Mouse (Mus musculus): ENCODE results near the gene Cpvl. TPM values are rescaled to one million over a fixed set of nuclear protein-coding genes. Genes with fewer than 3 reads are reported as not detected.
A peak's percentile ranks its signal among the peaks of the same experiment; 100 is the strongest.

Gene Cpvl
- polyA plus RNA-seq, 1 experiment from 2014 or later, result 0.34 TPM

GRCm38 (mm10) chr6:53901741-53902140 is 76.7 kb downstream of the Cpvl start:
- no peaks in the 10 kb centered on the region for H3K9me3 ChIP-seq (replicated peaks)
- H3K36me3 ChIP-seq, result no peaks in the 10 kb centered on the region
- H3K4me2 ChIP-seq, result no peak overlapping the region
- H3K9ac ChIP-seq, result no peak overlapping the region
- 82% methylated on average over 8 of the region's 8 CpGs for WGBS
- no peak overlapping the region for H3K4me3 ChIP-seq (replicated peaks)
- H3K4me1 ChIP-seq, result peaks cover 37% of the 10 kb centered on the region
- no peak for ATAC-seq (replicated peaks; ENCODE audit: low FRiP score)
- no peaks in the 10 kb centered on the region for H3K27me3 ChIP-seq
- H3K27ac ChIP-seq, result no peak overlapping the region

DNA sequence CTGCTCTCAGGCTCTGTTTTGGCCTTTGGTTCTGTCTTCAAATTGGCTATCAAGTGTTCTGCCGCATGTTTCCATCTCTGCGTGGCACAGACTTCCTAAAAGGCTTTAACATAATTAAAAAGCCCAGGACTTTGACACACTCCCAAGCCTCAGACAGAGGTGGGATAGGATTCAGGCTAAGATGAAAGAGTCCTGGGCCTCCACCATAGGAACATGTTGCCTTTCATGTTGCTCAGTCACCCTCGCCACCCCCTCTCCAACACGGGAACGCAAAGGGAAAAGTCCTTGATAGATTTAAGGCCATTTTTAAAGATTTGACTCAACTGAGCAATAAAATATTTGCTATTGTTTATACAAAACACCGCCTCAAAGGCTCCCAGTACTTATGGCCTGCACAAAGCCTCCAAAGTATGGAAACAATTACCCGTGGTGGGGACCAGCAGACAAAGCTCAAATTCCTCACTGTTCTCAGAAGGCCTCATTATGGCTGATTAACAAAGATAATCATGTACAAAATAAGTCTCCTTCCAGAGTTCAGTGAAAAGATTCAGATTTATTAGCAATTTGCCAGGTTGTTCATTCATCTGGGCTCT is 80.5 kb downstream of the Cpvl start:
- Histone ChIP-seq H3K4me3 (replicated peaks) (no peak overlapping the region), H3K4me1 (peaks cover 21% of the 10 kb centered on the region), H3K9ac (no peak overlapping the region), H3K9me3 (replicated peaks) (no peaks in the 10 kb centered on the region), H3K27ac (peak overlapping the region; percentile 75), H3K36me3 (no peaks in the 10 kb centered on the region), H3K4me2 (no peak overlapping the region), H3K27me3 (no peaks in the 10 kb centered on the region)
- 25% methylated on average over 7 of the region's 7 CpGs for WGBS
- ATAC-seq (replicated peaks; ENCODE audit: low FRiP score), result 0 out of 2 replicates have a peak, but pooled peaks have one; percentile 56

- H3K4me2 ChIP-seq, result no peak overlapping the region
- H3K9me3 ChIP-seq (replicated peaks), result no peaks in the 10 kb centered on the region
- no peak for ATAC-seq (replicated peaks; ENCODE audit: low FRiP score)
- peaks cover 21% of the 10 kb centered on the region for H3K4me1 ChIP-seq
- H3K9ac ChIP-seq, result no peak overlapping the region
- no peaks in the 10 kb centered on the region for H3K27me3 ChIP-seq
- H3K4me3 ChIP-seq (replicated peaks), result no peak overlapping the region
- WGBS, result 77% methylated on average over 6 of the region's 6 CpGs
- no peaks in the 10 kb centered on the region for H3K36me3 ChIP-seq
- H3K27ac ChIP-seq, result 0 out of 2 replicates have a peak overlapping the region, but pooled peaks have one; percentile 75
These were observed 81.3 kb downstream of the Cpvl start for GRCm38 (mm10) chr6:53897126-53897525.

- 51% methylated on average over 3 of the region's 3 CpGs for WGBS
- Histone ChIP-seq H3K27me3 (no peaks in the 10 kb centered on the region), H3K27ac (peak overlapping the region; percentile 24; the same call in 1 of the 2 replicates), H3K4me2 (no peak overlapping the region), H3K9ac (no peak overlapping the region), H3K4me1 (peaks cover 28% of the 10 kb centered on the region), H3K9me3 (replicated peaks) (no peaks in the 10 kb centered on the region), H3K36me3 (no peaks in the 10 kb centered on the region), H3K4me3 (replicated peaks) (no peak overlapping the region)
- ATAC-seq (replicated peaks; ENCODE audit: low FRiP score), result no peak
These were observed 84.7 kb downstream of the Cpvl start for GRCm38 (mm10) chr6:53893731-53894130.

GRCm38 (mm10) chr6:53891109-53891508 is 87.4 kb downstream of the Cpvl start:
- peaks cover 14% of the 10 kb centered on the region; the same call in 1 of the 2 replicates for H3K4me1 ChIP-seq
- 26% methylated on average over 3 of the region's 3 CpGs for WGBS
- 0 out of 2 replicates have a peak, but pooled peaks have one; percentile 29 for ATAC-seq (replicated peaks; ENCODE audit: low FRiP score)
- H3K9ac ChIP-seq, result no peak overlapping the region
- no peak overlapping the region for H3K4me2 ChIP-seq
- no peaks in the 10 kb centered on the region for H3K9me3 ChIP-seq (replicated peaks)
- no peaks in the 10 kb centered on the region for H3K27me3 ChIP-seq
- no peaks in the 10 kb centered on the region for H3K36me3 ChIP-seq
- H3K4me3 ChIP-seq (replicated peaks), result no peak overlapping the region
- peak overlapping the region; percentile 54; the same call in 1 of the 2 replicates for H3K27ac ChIP-seq

- no peak overlapping the region for H3K9ac ChIP-seq
- no peaks in the 10 kb centered on the region for H3K9me3 ChIP-seq (replicated peaks)
- 69% methylated on average over 4 of the region's 4 CpGs for WGBS
- H3K27ac ChIP-seq, result no peak overlapping the region
- ATAC-seq (replicated peaks; ENCODE audit: low FRiP score), result no peak
- no peak overlapping the region for H3K4me2 ChIP-seq
- H3K4me3 ChIP-seq (replicated peaks), result no peak overlapping the region
- no peaks in the 10 kb centered on the region for H3K27me3 ChIP-seq
- H3K4me1 ChIP-seq, result peaks cover 45% of the 10 kb centered on the region
- H3K36me3 ChIP-seq, result no peaks in the 10 kb centered on the region
These were observed 93.5 kb downstream of the Cpvl start for GRCm38 (mm10) chr6:53884931-53885330.

- Histone ChIP-seq H3K4me1 (peaks cover 49% of the 10 kb centered on the region), H3K27ac (no peak overlapping the region), H3K27me3 (no peaks in the 10 kb centered on the region), H3K36me3 (no peaks in the 10 kb centered on the region), H3K9me3 (replicated peaks) (no peaks in the 10 kb centered on the region), H3K4me2 (no peak overlapping the region), H3K4me3 (replicated peaks) (no peak overlapping the region), H3K9ac (no peak overlapping the region)
- 83% methylated on average over 8 of the region's 8 CpGs for WGBS
- ATAC-seq (replicated peaks; ENCODE audit: low FRiP score), result no peak
These were observed 94.0 kb downstream of the Cpvl start for GRCm38 (mm10) chr6:53884496-53884895.

GRCm38 (mm10) chr6:53883405-53883804 is 95.1 kb downstream of the Cpvl start:
- Histone ChIP-seq H3K36me3 (no peaks in the 10 kb centered on the region), H3K27me3 (no peaks in the 10 kb centered on the region), H3K9ac (no peak overlapping the region), H3K27ac (no peak overlapping the region), H3K4me2 (no peak overlapping the region), H3K4me1 (peaks cover 50% of the 10 kb centered on the region), H3K9me3 (replicated peaks) (no peaks in the 10 kb centered on the region), H3K4me3 (replicated peaks) (no peak overlapping the region)
- ATAC-seq (replicated peaks; ENCODE audit: low FRiP score), result no peak
- 69% methylated on average over 7 of the region's 7 CpGs for WGBS

DNA sequence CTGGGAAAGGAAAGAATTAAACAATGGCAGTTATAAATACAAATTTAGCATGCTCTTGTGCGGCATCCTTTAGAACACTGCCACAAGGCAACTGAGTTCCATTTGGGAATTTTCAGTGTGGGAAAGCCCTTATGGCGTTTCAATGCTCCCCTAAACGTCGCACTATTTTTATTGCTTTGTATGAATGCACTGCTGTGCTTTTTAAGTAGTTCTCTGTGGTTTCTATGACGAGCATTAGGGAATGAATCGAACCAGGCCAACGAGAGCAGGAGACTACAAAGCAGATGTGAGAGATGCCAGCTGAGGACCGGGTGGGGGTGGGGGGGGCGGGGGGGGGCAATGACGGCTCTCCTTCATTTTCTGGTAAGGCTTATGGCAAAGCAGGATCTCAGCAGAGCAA is 96.8 kb downstream of the Cpvl start:
- peaks cover 50% of the 10 kb centered on the region for H3K4me1 ChIP-seq
- no peak overlapping the region for H3K4me3 ChIP-seq (replicated peaks)
- peak overlapping the region; percentile 58; the same call in 1 of the 2 replicates for H3K4me2 ChIP-seq
- no peaks in the 10 kb centered on the region for H3K27me3 ChIP-seq
- ATAC-seq (replicated peaks; ENCODE audit: low FRiP score), result no peak
- H3K27ac ChIP-seq, result peak overlapping the region; percentile 88
- H3K36me3 ChIP-seq, result no peaks in the 10 kb centered on the region
- no peak overlapping the region for H3K9ac ChIP-seq
- 32% methylated on average over 10 of the region's 10 CpGs for WGBS
- H3K9me3 ChIP-seq (replicated peaks), result no peaks in the 10 kb centered on the region

DNA sequence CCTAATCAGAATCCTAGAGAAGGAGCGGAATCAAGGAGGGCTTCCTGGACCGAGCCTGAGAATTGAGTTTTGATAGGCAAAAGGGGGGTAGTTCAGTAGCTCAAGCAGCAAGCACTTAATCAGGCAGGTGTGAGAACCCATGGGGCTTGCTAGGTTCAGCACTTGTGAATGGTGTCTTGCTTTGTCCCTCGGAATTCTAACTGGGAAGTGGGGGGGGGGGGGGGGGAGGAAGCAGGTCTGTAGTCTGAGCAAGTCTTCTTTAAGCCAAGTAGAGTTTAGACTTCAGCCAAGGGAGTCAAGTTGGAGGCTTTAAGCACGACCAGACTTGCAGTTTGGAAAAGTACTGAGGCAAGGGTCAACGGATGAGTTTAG is 97.2 kb downstream of the Cpvl start:
- ATAC-seq (replicated peaks; ENCODE audit: low FRiP score), result peak; percentile 9; the same call in 1 of the 2 replicates
- 23% methylated on average over 5 of the region's 5 CpGs for WGBS
- Histone ChIP-seq H3K9me3 (replicated peaks) (no peaks in the 10 kb centered on the region), H3K9ac (no peak overlapping the region), H3K27me3 (no peaks in the 10 kb centered on the region), H3K27ac (peak overlapping the region; percentile 88), H3K4me1 (peaks cover 50% of the 10 kb centered on the region), H3K4me3 (replicated peaks) (peak overlapping the region; percentile 27), H3K4me2 (peak overlapping the region; percentile 58), H3K36me3 (no peaks in the 10 kb centered on the region)

DNA sequence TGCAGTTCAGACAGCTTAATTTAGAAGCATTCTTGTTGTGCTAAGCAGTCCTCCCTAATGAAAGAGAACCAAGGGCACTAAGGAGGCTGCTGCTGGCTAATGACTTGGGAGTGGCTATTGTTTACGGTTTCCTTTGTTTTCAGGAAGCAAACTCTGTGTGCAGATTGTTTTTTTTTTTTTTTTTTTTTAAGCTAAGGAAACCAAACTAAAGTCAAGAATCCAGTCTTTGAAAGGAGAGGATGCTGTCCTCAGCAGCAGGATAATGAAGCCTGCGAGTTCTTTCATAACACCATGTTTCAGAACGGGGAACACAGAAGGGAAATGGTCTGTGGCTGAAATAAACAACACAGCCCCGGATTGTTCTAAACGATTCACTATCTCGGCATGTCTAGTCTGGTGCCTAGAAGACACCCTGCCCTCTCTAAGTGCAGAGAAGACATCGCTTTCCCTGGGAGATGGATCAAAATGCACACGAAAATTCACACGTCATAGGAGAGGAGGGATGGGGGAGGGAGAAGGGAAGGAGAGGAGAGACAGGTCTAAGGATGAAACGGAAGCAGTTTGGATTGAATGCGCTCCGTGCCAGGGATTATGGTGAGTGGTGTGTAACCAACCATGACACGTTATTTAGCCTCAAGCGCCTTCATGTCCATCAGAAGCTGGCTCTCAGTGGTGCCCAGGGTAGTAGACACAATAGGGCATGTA is 97.8 kb downstream of the Cpvl start:
- Histone ChIP-seq H3K36me3 (no peaks in the 10 kb centered on the region), H3K4me2 (peak overlapping the region; percentile 58), H3K9ac (no peak overlapping the region), H3K27ac (peak overlapping the region; percentile 88), H3K9me3 (replicated peaks) (no peaks in the 10 kb centered on the region), H3K4me1 (peaks cover 49% of the 10 kb centered on the region), H3K4me3 (replicated peaks) (peak overlapping the region; percentile 27), H3K27me3 (no peaks in the 10 kb centered on the region)
- WGBS, result 7% methylated on average over 14 of the region's 14 CpGs
- peak; percentile 68; the same call in 1 of the 2 replicates for ATAC-seq (replicated peaks; ENCODE audit: low FRiP score)

DNA sequence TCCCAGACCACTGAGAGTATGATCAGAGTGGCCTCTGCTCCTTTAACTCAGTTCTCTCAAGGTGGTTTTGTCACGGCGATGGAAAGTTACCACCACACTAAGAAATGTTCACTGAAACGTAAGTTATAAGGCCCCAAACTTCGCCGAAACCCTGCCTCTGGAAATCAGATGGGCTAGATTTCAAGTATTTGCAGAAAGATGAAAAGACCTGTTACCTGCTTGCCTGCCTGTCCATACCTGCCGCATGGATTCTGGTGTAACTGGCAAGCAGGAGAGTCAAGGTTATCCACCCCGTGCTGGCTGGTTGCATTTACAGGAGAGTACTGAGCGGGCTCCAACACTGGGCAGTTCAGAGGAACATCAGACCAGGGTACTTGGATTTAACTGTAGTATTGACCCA is 98.9 kb downstream of the Cpvl start:
- no peak for ATAC-seq (replicated peaks; ENCODE audit: low FRiP score)
- H3K4me1 ChIP-seq, result peaks cover 48% of the 10 kb centered on the region
- H3K4me2 ChIP-seq, result no peak overlapping the region
- H3K9ac ChIP-seq, result no peak overlapping the region
- 86% methylated on average over 8 of the region's 8 CpGs for WGBS
- no peaks in the 10 kb centered on the region for H3K9me3 ChIP-seq (replicated peaks)
- 0 out of 2 replicates have a peak overlapping the region, but pooled peaks have one; percentile 0 for H3K27ac ChIP-seq
- H3K4me3 ChIP-seq (replicated peaks), result no peak overlapping the region
- H3K27me3 ChIP-seq, result no peaks in the 10 kb centered on the region
- H3K36me3 ChIP-seq, result no peaks in the 10 kb centered on the region

Data from kidney, embryonic 15.5 days (tissue).